Mouse (Mus musculus) heart, embryonic 12.5 days (tissue): ENCODE data around the gene Sppl3. TPM values are rescaled to one million over a fixed set of nuclear protein-coding genes. Genes with fewer than 3 reads are reported as not detected.

Source experiments
- ATAC-seq: fragments of 200-750 bp; cut with Nextera tagmentation; 2 replicates; pipeline ENCODE4 v1.8.0; 2017; ENCODE audit warnings: moderate TSS enrichment, moderate library complexity; ENCODE audit not compliant: insufficient number of reproducible peaks, low FRiP score
- H3K27ac ChIP-seq: fragments of 300-500 bp; sonication (generic); 2 replicates; pipeline ENCODE4 v1.5.1; 2016; ENCODE audit warnings: mild to moderate bottlenecking, moderate library complexity; ENCODE audit not compliant: poor library complexity, severe bottlenecking
- H3K27me3 ChIP-seq: fragments of 300-500 bp; sonication (generic); replicated peaks from 2 replicates; pipeline ENCODE4 v1.6.1; 2016; ENCODE audit warnings: mild to moderate bottlenecking, moderate library complexity
- H3K36me3 ChIP-seq: fragments of 300-500 bp; sonication (generic); 2 replicates; pipeline ENCODE4 v1.6.1; 2016; ENCODE audit warnings: mild to moderate bottlenecking, moderate library complexity
- H3K4me1 ChIP-seq: fragments of 300-500 bp; sonication (generic); replicated peaks from 2 replicates; pipeline ENCODE4 v1.6.1; 2016; ENCODE audit warnings: mild to moderate bottlenecking
- H3K4me2 ChIP-seq: fragments of 300-500 bp; sonication (generic); 2 replicates; pipeline ENCODE4 v1.6.1; 2016; ENCODE audit warnings: mild to moderate bottlenecking, moderate library complexity
- H3K4me3 ChIP-seq: fragments of 300-500 bp; sonication (generic); 2 replicates; pipeline ENCODE4 v1.5.1; 2016; ENCODE audit warnings: mild to moderate bottlenecking
- H3K9ac ChIP-seq: fragments of 300-500 bp; sonication (generic); 2 replicates; pipeline ENCODE4 v1.6.1; 2016; ENCODE audit warnings: mild to moderate bottlenecking, moderate library complexity
- H3K9me3 ChIP-seq: fragments of 300-500 bp; sonication (generic); replicated peaks from 2 replicates; pipeline ENCODE4 v1.6.1; 2016; ENCODE audit warnings: mild to moderate bottlenecking, moderate library complexity
- WGBS: fragments of 180-500 bp; shearing (Covaris S2); methylation state at CpG from one replicate; pipeline ENCODE4 v1.1.7; 2016; 5-methylcytosine and 5-hydroxymethylcytosine counted together
- polyA plus RNA-seq: library from polyadenylated mRNA; unstranded; fragments of >200 nt; fragmentation: Nextera tagmentation; extraction: Ambion mirVana; gene quantifications from 2 replicates; pipeline ENCODE4 v1.2.1, GENCODE M21; 2016

The Sppl3 gene
- polyA plus RNA-seq, 1 experiment from 2014 or later: 18.2 TPM

- 31% methylated on average over 24 of the region's 24 CpGs for whole genome bisulfite sequencing
- Histone ChIP-seq H3K4me3 (no peak overlapping the region), H3K4me1 (peaks cover 7% of the 10 kb centered on the region; the same call in 1 of the 2 replicates), H3K9ac (no peak overlapping the region), H3K27me3 (no peaks in the 10 kb centered on the region), H3K27ac (no peak overlapping the region), H3K9me3 (no peaks in the 10 kb centered on the region), H3K36me3 (peaks cover 51% of the 10 kb centered on the region), H3K4me2 (no peak overlapping the region; the same call in 1 of the 2 replicates)
- ATAC-seq: peak; percentile 43
Observed at GRCm38 (mm10) chr5:115125211-115125871, 114.4 kb downstream of the Sppl3 start.

GRCm38 (mm10) chr5:115126578-115127312 lies 115.8 kb downstream of the Sppl3 start:
- 86% methylated on average over 28 of the region's 28 CpGs for WGBS
- no peak for ATAC-seq
- no peak overlapping the region for H3K27ac ChIP-seq
- H3K36me3 ChIP-seq: peaks cover 51% of the 10 kb centered on the region
- peaks cover 7% of the 10 kb centered on the region; the same call in 1 of the 2 replicates for H3K4me1 ChIP-seq
- H3K27me3 ChIP-seq: no peaks in the 10 kb centered on the region
- no peaks in the 10 kb centered on the region for H3K9me3 ChIP-seq
- no peak overlapping the region for H3K4me3 ChIP-seq
- no peak overlapping the region for H3K4me2 ChIP-seq
- H3K9ac ChIP-seq: no peak overlapping the region

GRCm38 (mm10) chr5:115127421-115128179 lies 116.7 kb downstream of the Sppl3 start:
- ATAC-seq: no peak
- H3K9me3 ChIP-seq: no peaks in the 10 kb centered on the region
- H3K27ac ChIP-seq: no peak overlapping the region
- H3K4me3 ChIP-seq: no peak overlapping the region
- H3K4me1 ChIP-seq: peaks cover 8% of the 10 kb centered on the region; the same call in 1 of the 2 replicates
- WGBS: 88% methylated on average over 22 of the region's 22 CpGs
- H3K4me2 ChIP-seq: no peak overlapping the region
- H3K36me3 ChIP-seq: peaks cover 49% of the 10 kb centered on the region
- H3K27me3 ChIP-seq: no peaks in the 10 kb centered on the region
- no peak overlapping the region for H3K9ac ChIP-seq

- H3K27ac ChIP-seq: no peak overlapping the region
- peaks cover 38% of the 10 kb centered on the region for H3K36me3 ChIP-seq
- H3K27me3 ChIP-seq: no peaks in the 10 kb centered on the region
- H3K4me1 ChIP-seq: peaks cover 21% of the 10 kb centered on the region
- no peak overlapping the region for H3K4me3 ChIP-seq
- no peak overlapping the region for H3K4me2 ChIP-seq
- H3K9ac ChIP-seq: no peak overlapping the region
- no peaks in the 10 kb centered on the region for H3K9me3 ChIP-seq
- no peak for ATAC-seq
- 86% methylated on average over 6 of the region's 6 CpGs for WGBS
Observed at GRCm38 (mm10) chr5:115129328-115129727, 118.4 kb downstream of the Sppl3 start.

- 83% methylated on average over 8 of the region's 8 CpGs for WGBS
- H3K9me3 ChIP-seq: no peaks in the 10 kb centered on the region
- peaks cover 23% of the 10 kb centered on the region for H3K36me3 ChIP-seq
- ATAC-seq: no peak
- 0 out of 2 replicates have a peak overlapping the region, but pooled peaks have one; percentile 13 for H3K9ac ChIP-seq
- no peak overlapping the region for H3K27ac ChIP-seq
- peaks cover 14% of the 10 kb centered on the region for H3K4me1 ChIP-seq
- H3K4me3 ChIP-seq: no peak overlapping the region
- no peaks in the 10 kb centered on the region for H3K27me3 ChIP-seq
- H3K4me2 ChIP-seq: no peak overlapping the region
Observed at GRCm38 (mm10) chr5:115132465-115132864, 121.5 kb downstream of the Sppl3 start.

GRCm38 (mm10) chr5:115133358-115134066 lies 122.6 kb downstream of the Sppl3 start:
- no peak for ATAC-seq
- WGBS: 58% methylated on average over 6 of the region's 6 CpGs
- Histone ChIP-seq H3K27me3 (no peaks in the 10 kb centered on the region), H3K4me2 (peak overlapping the region; percentile 97), H3K4me1 (peaks cover 14% of the 10 kb centered on the region), H3K9me3 (no peaks in the 10 kb centered on the region), H3K27ac (no peak overlapping the region), H3K9ac (peak overlapping the region; percentile 88), H3K4me3 (peak overlapping the region; percentile 90), H3K36me3 (peaks cover 13% of the 10 kb centered on the region)

GRCm38 (mm10) chr5:115134234-115135165 lies 123.6 kb downstream of the Sppl3 start, which contains the start of gene Unc119b:
TSS of gene Unc119b (minus strand) at chr5:115134975.
- no peaks in the 10 kb centered on the region for H3K27me3 ChIP-seq
- H3K27ac ChIP-seq: no peak within 1 kb of the TSS
- peak within 1 kb of the TSS; percentile 88 for H3K9ac ChIP-seq
- peaks cover 8% of the 10 kb centered on the region for H3K36me3 ChIP-seq
- peak within 1 kb of the TSS; percentile 97 for H3K4me2 ChIP-seq
- peak within 1 kb of the TSS; percentile 90 for H3K4me3 ChIP-seq
- ATAC-seq: peak; percentile 96
- H3K4me1 ChIP-seq: peaks cover 14% of the 10 kb centered on the region
- under 1% methylated on average over 60 of the region's 81 CpGs for WGBS
- no peaks in the 10 kb centered on the region for H3K9me3 ChIP-seq

GRCm38 (mm10) chr5:115139124-115139523 lies 128.2 kb downstream of the Sppl3 start:
- Histone ChIP-seq H3K27ac (no peak overlapping the region), H3K4me3 (no peak overlapping the region), H3K4me2 (no peak overlapping the region), H3K9ac (no peak overlapping the region), H3K27me3 (no peaks in the 10 kb centered on the region), H3K9me3 (no peaks in the 10 kb centered on the region), H3K4me1 (0 out of 2 replicates have a peak, but pooled peaks cover 3% of the 10 kb centered on the region), H3K36me3 (peaks cover 11% of the 10 kb centered on the region)
- no peak for ATAC-seq
- 64% methylated on average over 4 of the region's 4 CpGs for WGBS

- no peaks in the 10 kb centered on the region for H3K9me3 ChIP-seq
- WGBS: 57% methylated on average over 3 of the region's 3 CpGs
Observed at GRCm38 (mm10) chr5:115140726-115141125, 129.8 kb downstream of the Sppl3 start.

More at GRCm38 (mm10) chr5:115140726-115141125, 129.8 kb downstream of the Sppl3 start:
- no peaks in the 10 kb centered on the region for H3K27me3 ChIP-seq
- H3K4me1 ChIP-seq: 0 out of 2 replicates have a peak, but pooled peaks cover 3% of the 10 kb centered on the region
- H3K9ac ChIP-seq: no peak overlapping the region
- H3K27ac ChIP-seq: no peak overlapping the region
- no peak overlapping the region for H3K4me2 ChIP-seq
- no peak for ATAC-seq
- peaks cover 27% of the 10 kb centered on the region for H3K36me3 ChIP-seq
- no peak overlapping the region for H3K4me3 ChIP-seq
